Mouse (Mus musculus) limb, embryonic 11.5 days (tissue): ENCODE results near the gene Tbc1d22b. TPM values are rescaled to one million over a fixed set of nuclear protein-coding genes. Genes with fewer than 3 reads are reported as not detected.

Experiments
- ATAC-seq: fragments of 200-750 bp; cut with Nextera tagmentation; 2 replicates; pipeline ENCODE4 v1.8.0; 2017; ENCODE audit warnings: low read depth; ENCODE audit not compliant: insufficient number of reproducible peaks, low FRiP score, low TSS enrichment
- DNase-seq: peaks from one replicate; pipeline ENCODE4 v3.0.0-alpha.2; 2015; ENCODE audit warnings: low spot score
- H3K27ac ChIP-seq: fragments of 300-500 bp; sonication (generic); replicated peaks from 2 replicates; pipeline ENCODE4 v1.5.1; 2014; ENCODE audit warnings: low read depth, mild to moderate bottlenecking, low read length
- H3K27me3 ChIP-seq: fragments of 300-500 bp; sonication (generic); 2 replicates; pipeline ENCODE4 v1.6.1; 2014; ENCODE audit warnings: mild to moderate bottlenecking, low read length, mixed read lengths; ENCODE audit not compliant: control insufficient read depth, insufficient read depth
- H3K36me3 ChIP-seq: fragments of 300-500 bp; sonication (generic); 2 replicates; pipeline ENCODE4 v1.6.1; 2014; ENCODE audit warnings: mild to moderate bottlenecking, low read length, moderate library complexity, mixed read lengths; ENCODE audit not compliant: control insufficient read depth, insufficient read depth
- H3K4me1 ChIP-seq: fragments of 300-500 bp; sonication (generic); 2 replicates; pipeline ENCODE4 v1.6.1; 2014; ENCODE audit warnings: low read length, mixed read lengths; ENCODE audit not compliant: control insufficient read depth, insufficient read depth
- H3K4me2 ChIP-seq: fragments of 300-500 bp; sonication (generic); 2 replicates; pipeline ENCODE4 v1.6.1; 2014; ENCODE audit warnings: low read depth, mild to moderate bottlenecking, moderate library complexity; ENCODE audit not compliant: severe bottlenecking
- H3K4me3 ChIP-seq: fragments of 300-500 bp; sonication (generic); 2 replicates; pipeline ENCODE4 v1.5.1; 2014; ENCODE audit warnings: low read depth, low read length
- H3K9ac ChIP-seq: fragments of 300-500 bp; sonication (generic); 2 replicates; pipeline ENCODE4 v1.6.1; 2014; ENCODE audit warnings: mild to moderate bottlenecking, low read length
- H3K9me3 ChIP-seq: fragments of 300-500 bp; sonication (generic); 2 replicates; pipeline ENCODE4 v1.6.1; 2016; ENCODE audit warnings: low read length; ENCODE audit not compliant: control insufficient read depth
- WGBS: fragments of 180-500 bp; shearing (Covaris S2); extraction: QIAGEN DNeasy Blood & Tissue Kit; methylation state at CpG from one replicate; pipeline ENCODE4 v1.1.7; 2014; 5-methylcytosine and 5-hydroxymethylcytosine counted together
- polyA plus RNA-seq: library from polyadenylated mRNA; unstranded; fragments of >200 nt; fragmentation: Nextera tagmentation; extraction: Ambion mirVana; gene quantifications from 2 replicates; pipeline ENCODE4 v1.2.1, GENCODE M21; 2014

The Tbc1d22b gene
- polyA plus RNA-seq, 1 experiment from 2014 or later: 19.7 TPM

GRCm38 (mm10) chr17:29531278-29531677 is 18.3 kb upstream of the Tbc1d22b start:
- H3K36me3 ChIP-seq: no peaks in the 10 kb centered on the region
- H3K4me1 ChIP-seq: no peaks in the 10 kb centered on the region
- H3K27me3 ChIP-seq: no peaks in the 10 kb centered on the region
- DNase-seq (no peak), ATAC-seq (no peak)
- H3K4me3 ChIP-seq: no peak overlapping the region
- WGBS: 74% methylated on average over 9 of the region's 9 CpGs
- no peak overlapping the region for H3K9ac ChIP-seq
- no peak overlapping the region for H3K4me2 ChIP-seq
- no peak overlapping the region for H3K27ac ChIP-seq
- peaks cover 2% of the 10 kb centered on the region; the same call in 1 of the 2 replicates for H3K9me3 ChIP-seq

GRCm38 (mm10) chr17:29531757-29532384 is 17.7 kb upstream of the Tbc1d22b start:
- Histone ChIP-seq H3K4me2 (no peak overlapping the region), H3K4me3 (no peak overlapping the region), H3K9ac (no peak overlapping the region), H3K36me3 (no peaks in the 10 kb centered on the region), H3K27me3 (no peaks in the 10 kb centered on the region), H3K4me1 (no peaks in the 10 kb centered on the region), H3K9me3 (peaks cover 2% of the 10 kb centered on the region; the same call in 1 of the 2 replicates), H3K27ac (no peak overlapping the region)
- DNase-seq: no peak
- ATAC-seq: no peak
- 89% methylated on average over 10 of the region's 10 CpGs for WGBS

DNA sequence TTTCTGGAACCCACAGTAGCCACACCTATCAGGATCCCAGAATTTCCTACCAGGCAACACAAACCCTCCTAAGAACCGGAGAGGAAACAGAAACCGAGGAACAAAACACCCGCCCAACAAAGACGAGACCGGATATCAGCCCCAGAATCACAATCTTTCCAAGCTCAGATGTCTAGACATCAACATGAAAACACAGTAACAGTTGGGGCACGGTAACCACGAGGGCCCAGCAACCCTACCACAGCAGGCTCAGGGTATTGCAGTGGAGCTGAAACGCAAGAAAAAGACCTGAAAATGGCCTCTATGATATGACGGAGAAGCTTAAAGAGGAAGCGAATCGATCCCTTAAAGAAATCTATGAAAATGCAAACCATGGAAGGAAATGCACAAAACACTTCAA is 15.7 kb upstream of the Tbc1d22b start:
- DNase-seq: no peak
- no peak overlapping the region for H3K27ac ChIP-seq
- H3K4me3 ChIP-seq: no peak overlapping the region
- no peaks in the 10 kb centered on the region for H3K4me1 ChIP-seq
- WGBS: 89% methylated on average over 11 of the region's 11 CpGs
- H3K9ac ChIP-seq: no peak overlapping the region
- ATAC-seq: no peak
- no peaks in the 10 kb centered on the region for H3K36me3 ChIP-seq
- no peaks in the 10 kb centered on the region for H3K27me3 ChIP-seq
- H3K4me2 ChIP-seq: no peak overlapping the region
- 0 out of 2 replicates have a peak, but pooled peaks cover under 1% of the 10 kb centered on the region for H3K9me3 ChIP-seq

- Histone ChIP-seq H3K4me2 (no peak overlapping the region), H3K27ac (no peak overlapping the region), H3K9ac (no peak overlapping the region), H3K4me3 (no peak overlapping the region), H3K4me1 (no peaks in the 10 kb centered on the region), H3K9me3 (no peaks in the 10 kb centered on the region), H3K27me3 (no peaks in the 10 kb centered on the region), H3K36me3 (no peaks in the 10 kb centered on the region)
- DNase-seq: no peak
- ATAC-seq: no peak
- WGBS: 92% methylated on average over 8 of the region's 8 CpGs
These were observed 9.2 kb upstream of the Tbc1d22b start for GRCm38 (mm10) chr17:29540426-29540825.

GRCm38 (mm10) chr17:29541419-29541818 is 8.2 kb upstream of the Tbc1d22b start:
- no peak for DNase-seq
- 86% methylated on average over 14 of the region's 14 CpGs for WGBS
- no peak overlapping the region for H3K9ac ChIP-seq
- H3K36me3 ChIP-seq: no peaks in the 10 kb centered on the region
- H3K27me3 ChIP-seq: no peaks in the 10 kb centered on the region
- no peaks in the 10 kb centered on the region for H3K9me3 ChIP-seq
- ATAC-seq: no peak
- H3K4me3 ChIP-seq: no peak overlapping the region
- H3K4me1 ChIP-seq: no peaks in the 10 kb centered on the region
- no peak overlapping the region for H3K27ac ChIP-seq
- no peak overlapping the region for H3K4me2 ChIP-seq

- H3K9ac ChIP-seq: no peak overlapping the region
- H3K36me3 ChIP-seq: no peaks in the 10 kb centered on the region
- H3K27me3 ChIP-seq: no peaks in the 10 kb centered on the region
- H3K4me2 ChIP-seq: no peak overlapping the region
- no peaks in the 10 kb centered on the region for H3K9me3 ChIP-seq
- H3K4me1 ChIP-seq: no peaks in the 10 kb centered on the region
- WGBS: 87% methylated on average over 19 of the region's 19 CpGs
- DNase-seq: no peak
- no peak overlapping the region for H3K27ac ChIP-seq
- ATAC-seq: no peak
- no peak overlapping the region for H3K4me3 ChIP-seq
These were observed 6.5 kb upstream of the Tbc1d22b start for GRCm38 (mm10) chr17:29542831-29543690.

- DNase-seq: no peak
- 74% methylated on average over 2 of the region's 2 CpGs for WGBS
- Histone ChIP-seq H3K9ac (no peak overlapping the region), H3K4me2 (no peak overlapping the region), H3K36me3 (no peaks in the 10 kb centered on the region), H3K4me3 (no peak overlapping the region), H3K4me1 (no peaks in the 10 kb centered on the region), H3K27ac (no peak overlapping the region), H3K9me3 (no peaks in the 10 kb centered on the region), H3K27me3 (no peaks in the 10 kb centered on the region)
- ATAC-seq: no peak
These were observed 5.5 kb upstream of the Tbc1d22b start for GRCm38 (mm10) chr17:29544064-29544463.

- H3K27ac ChIP-seq: no peak overlapping the region
- no peaks in the 10 kb centered on the region for H3K27me3 ChIP-seq
- no peaks in the 10 kb centered on the region for H3K36me3 ChIP-seq
- no peaks in the 10 kb centered on the region for H3K9me3 ChIP-seq
- no peak overlapping the region for H3K9ac ChIP-seq
- DNase-seq: no peak
- H3K4me3 ChIP-seq: no peak overlapping the region
- H3K4me1 ChIP-seq: peaks cover 2% of the 10 kb centered on the region; the same call in 1 of the 2 replicates
- 92% methylated on average over 5 of the region's 5 CpGs for WGBS
- H3K4me2 ChIP-seq: no peak overlapping the region
- ATAC-seq: no peak
These were observed 4.3 kb upstream of the Tbc1d22b start for GRCm38 (mm10) chr17:29545241-29545640.
